Mouse (Mus musculus): ENCODE data around the gene Ecel1. TPM values are rescaled to one million over a fixed set of nuclear protein-coding genes. Genes with fewer than 3 reads are reported as not detected.

Gene Ecel1
- not detected for polyA plus RNA-seq (2012; fragmentation: generic; extraction: Trizol)

DNA sequence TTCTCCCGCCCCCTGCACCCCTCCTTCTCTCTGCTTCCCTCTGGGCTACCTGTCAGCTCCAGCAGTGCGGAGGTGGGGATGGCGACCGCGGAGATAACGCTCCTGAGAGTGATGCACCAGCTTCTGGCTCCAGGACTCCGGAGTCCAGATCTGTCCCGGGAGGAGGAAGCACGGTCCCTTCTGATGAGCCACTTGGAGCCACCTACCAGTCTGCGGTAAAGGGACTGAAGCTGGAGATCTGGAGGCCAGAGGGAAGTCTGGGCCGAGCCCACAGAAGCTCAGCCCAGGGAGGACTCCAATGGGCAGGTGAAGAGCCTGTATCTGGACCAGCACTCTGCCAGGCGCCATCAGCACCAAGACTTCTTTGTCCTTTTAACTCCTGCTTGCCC is at the start of gene Ecel1:
Gene Ecel1, minus strand, starts transcription at position 323 of the 389 bp plus-strand sequence.

DNA sequence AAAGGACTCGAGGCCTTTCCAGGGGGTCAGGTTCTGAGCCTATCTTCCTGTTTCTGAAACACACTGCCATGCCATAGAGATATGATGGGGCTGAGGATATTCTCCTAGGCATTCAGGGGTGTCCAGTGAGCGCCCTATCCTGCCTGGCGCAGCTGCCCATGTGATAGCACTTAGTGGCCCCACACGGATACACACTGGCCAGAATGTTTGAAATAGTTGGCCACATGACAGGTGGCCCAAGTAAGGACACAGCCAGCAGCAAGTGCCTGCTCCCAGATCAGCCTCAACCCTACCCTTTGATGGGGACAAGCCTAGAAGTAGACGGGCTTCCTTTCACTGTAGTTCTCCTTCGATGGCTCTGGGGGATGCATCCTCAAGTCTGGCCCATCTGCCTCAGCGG is 48.1 kb upstream of the Ecel1 start, which contains the start of gene Chrng:
Gene Chrng, plus strand, starts transcription at position 193 of the 400 bp plus-strand sequence.

DNA sequence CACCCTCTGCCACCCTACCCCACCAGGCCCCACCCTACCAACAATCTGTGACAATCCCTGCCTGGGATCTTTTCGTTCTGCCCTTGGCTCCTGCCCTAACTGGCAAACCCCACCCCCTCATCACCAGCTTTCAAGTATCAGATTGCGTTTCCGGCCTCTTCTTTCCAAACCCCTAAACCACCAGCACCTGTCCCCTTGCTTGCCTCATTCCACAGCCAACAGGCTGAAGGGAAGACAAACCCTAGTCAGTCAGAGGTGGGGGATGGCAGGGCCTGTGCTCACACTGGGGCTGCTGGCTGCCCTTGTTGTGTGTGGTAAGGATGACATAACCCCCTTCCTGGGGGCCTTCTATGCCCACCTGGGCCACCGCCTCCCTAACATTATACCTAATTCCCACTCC is 34.1 kb upstream of the Ecel1 start, which contains the start of gene Chrnd:
Gene Chrnd, plus strand, starts transcription at position 179 of the 400 bp plus-strand sequence.

DNA sequence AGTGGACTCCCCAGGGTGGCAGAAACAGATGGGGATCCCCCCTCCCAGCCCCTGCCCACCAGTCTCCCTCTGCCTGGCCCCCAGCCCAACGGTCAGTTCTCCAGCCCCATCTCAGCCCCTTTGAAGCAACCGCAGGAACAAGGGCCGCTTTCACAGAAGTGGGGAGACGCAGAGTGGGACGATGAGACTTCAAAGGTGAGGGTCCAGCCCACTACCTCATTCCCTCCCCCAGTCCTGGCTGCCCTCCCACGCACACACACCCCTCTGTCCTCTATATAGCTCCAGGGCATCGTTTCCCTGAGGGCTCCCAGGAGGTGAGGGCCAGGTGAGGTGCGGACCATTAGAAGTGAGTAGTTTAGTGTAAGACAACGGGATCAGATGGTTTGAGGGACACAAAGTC is 26.7 kb upstream of the Ecel1 start, which contains the start of gene Prss56:
Gene Prss56, plus strand, starts transcription at position 301 of the 400 bp plus-strand sequence.

DNA sequence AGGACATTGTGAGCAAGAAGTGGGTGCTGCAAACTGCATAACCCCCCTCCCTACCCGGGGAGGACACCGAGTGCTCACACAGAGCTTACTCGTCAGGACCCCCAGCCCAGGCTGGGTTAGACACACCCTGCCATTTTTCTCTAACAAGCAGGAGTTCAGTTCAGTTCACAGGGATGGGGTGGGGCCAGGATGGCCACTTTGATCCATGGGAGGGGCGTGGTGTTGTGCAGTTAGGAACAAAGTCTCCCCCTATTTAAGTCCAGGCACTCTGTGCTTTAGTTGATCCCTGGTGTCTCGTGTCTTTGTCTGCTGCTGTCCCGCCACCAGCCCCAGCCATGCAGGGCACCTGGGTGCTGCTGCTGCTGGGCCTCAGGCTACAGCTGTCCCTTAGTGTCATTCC is 31.6 kb downstream of the Ecel1 start, which contains the start of gene Akp3:
Gene Akp3, plus strand, starts transcription at position 301 of the 400 bp plus-strand sequence.

DNA sequence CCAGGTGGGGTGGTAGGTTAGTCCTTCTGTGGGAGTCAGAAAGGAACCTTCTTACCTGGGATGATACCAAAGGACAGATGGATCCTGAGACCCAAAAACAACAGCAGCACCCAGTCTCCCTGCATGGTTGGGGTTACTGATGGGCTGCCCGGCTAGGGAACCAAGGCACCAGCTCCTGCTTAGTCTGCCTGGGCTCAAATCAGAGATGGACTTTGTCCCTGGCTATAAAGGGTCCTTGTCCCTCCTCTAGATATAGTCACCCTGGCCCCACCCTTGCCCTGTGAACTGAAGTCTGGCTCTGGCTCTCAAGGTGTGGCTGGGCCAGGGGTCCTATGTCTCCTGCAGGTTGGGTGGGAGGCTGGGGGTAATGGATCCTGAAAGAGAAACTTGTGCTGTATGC is 54.9 kb downstream of the Ecel1 start, which contains the start of gene Alpi:
Gene Alpi, minus strand, starts transcription at position 196 of the 400 bp plus-strand sequence.

Other genes starting within 250 kb of the Ecel1 start
- gene Alppl2, start 66.6 kb downstream of the Ecel1 start, polyA plus RNA-seq (2012; fragmentation: generic; extraction: Trizol) = not detected
- not detected for gene Alpi, start 54.9 kb downstream of the Ecel1 start, polyA plus RNA-seq (2012; fragmentation: generic; extraction: Trizol)
- gene Akp3, start 31.5 kb downstream of the Ecel1 start, polyA plus RNA-seq (2012; fragmentation: generic; extraction: Trizol) = not detected
- gene Prss56, start 26.8 kb upstream of the Ecel1 start, polyA plus RNA-seq (2012; fragmentation: generic; extraction: Trizol) = under 1 TPM in 1 of 2 experiments, not detected in 1; 0.04 TPM
- gene Chrnd, start 34.1 kb upstream of the Ecel1 start, polyA plus RNA-seq (2012; fragmentation: generic; extraction: Trizol) = under 1 TPM in 1 of 2 experiments, not detected in 1; 0.09 TPM
- under 1 TPM; 0.01 to 0.05 TPM for gene Chrng, start 48.1 kb upstream of the Ecel1 start, polyA plus RNA-seq (2012; fragmentation: generic; extraction: Trizol)
- gene Eif4e2, start 57.4 kb upstream of the Ecel1 start, polyA plus RNA-seq (2012; fragmentation: generic; extraction: Trizol) = 100 to 1,000 TPM; 111 to 154 TPM
- 10 to 100 TPM in 1 of 2 experiments, under 1 TPM in 1; 0.26 to 16.0 TPM for gene Efhd1, start 107.8 kb upstream of the Ecel1 start, polyA plus RNA-seq (2012; fragmentation: generic; extraction: Trizol)
- gene Gigyf2, start 170.5 kb upstream of the Ecel1 start, polyA plus RNA-seq (2012; fragmentation: generic; extraction: Trizol) = 10 to 100 TPM in 1 of 2 experiments, 1 to 10 TPM in 1; 2.0 to 19.0 TPM
- gene Kcnj13, start 238.2 kb upstream of the Ecel1 start, polyA plus RNA-seq (2012; fragmentation: generic; extraction: Trizol) = under 1 TPM in 1 of 2 experiments, not detected in 1; 0.11 TPM

Measured in C3H10T1/2 (cell line).